8 mouse cellular contexts compared by ENCODE assay signal in genomic region chr10:111166057-111166841, GRCm38 (mm10). TPM values are rescaled to one million over a fixed set of nuclear protein-coding genes. Genes with fewer than 3 reads are reported as not detected.
DNase-seq lines count a peak whose midpoint lies in the region; ATAC-seq and TF ChIP-seq lines count a peak whose summit lies in the region.

No protein-coding gene starts in this region.

- no peak for TF ChIP-seq POLR2A in thymus, adult 2 months (IDR thresholded peaks at IDR 0.05; ENCODE audit: control insufficient read depth, extremely low read depth, insufficient read depth, low read length, poor library complexity)

- DNase-seq in kidney, postnatal 10 days, result no peak
- DNase-seq in midbrain, embryonic 14.5 days, result peak; percentile 21
- no peak for DNase-seq in adrenal gland, postnatal 25 days
- DNase-seq in left cerebral cortex, postnatal 25 days (ENCODE audit: low spot score in 2 of 2), result no peak
- DNase-seq in thymus, adult 2 months, result no peak

- peak overlapping the region; percentile 90 for H3K4me3 ChIP-seq in kidney, embryonic 15.5 days (replicated peaks)
- H3K4me3 ChIP-seq in brown adipose tissue, adult 24 weeks (ENCODE audit: insufficient read depth, low read depth, low read length), result peak overlapping the region; percentile 23; the same call in 1 of the 2 replicates
- H3K4me3 ChIP-seq in hindbrain, embryonic 15.5 days, result peak overlapping the region; percentile 87
- peak overlapping the region; percentile 97 for H3K4me3 ChIP-seq in midbrain, embryonic 14.5 days (replicated peaks; ENCODE audit: low read depth, low read length)
- H3K4me3 ChIP-seq in thymus, adult 2 months (ENCODE audit: control insufficient read depth, insufficient read depth, low read length), result no peak overlapping the region

- 0 out of 2 replicates have a peak overlapping the region, but pooled peaks have one; percentile 91 for H3K9ac ChIP-seq in kidney, embryonic 15.5 days
- H3K9ac ChIP-seq in hindbrain, embryonic 15.5 days, result peak overlapping the region; percentile 93
- peak overlapping the region; percentile 90; the same call in 1 of the 2 replicates for H3K9ac ChIP-seq in midbrain, embryonic 14.5 days (replicated peaks; ENCODE audit: low read length)

- H3K4me2 ChIP-seq in kidney, embryonic 15.5 days, result peak overlapping the region; percentile 88
- H3K4me2 ChIP-seq in hindbrain, embryonic 15.5 days, result peak overlapping the region; percentile 60
- H3K4me2 ChIP-seq in midbrain, embryonic 14.5 days (ENCODE audit: low read length), result peak overlapping the region; percentile 60

- no peak for TF ChIP-seq CTCF in thymus, adult 2 months (IDR thresholded peaks at IDR 0.05; ENCODE audit: borderline replicate concordance, control insufficient read depth, extremely low read depth, insufficient read depth, low read length, poor library complexity)

- ATAC-seq in kidney, embryonic 15.5 days (replicated peaks; ENCODE audit: low FRiP score), result no peak
- ATAC-seq in hindbrain, embryonic 15.5 days (ENCODE audit: low FRiP score, low read depth), result no peak
- no peak for ATAC-seq in midbrain, embryonic 14.5 days (ENCODE audit: low FRiP score, low TSS enrichment)

- no peaks in the 10 kb centered on the region for H3K36me3 ChIP-seq in kidney, embryonic 15.5 days
- no peaks in the 10 kb centered on the region for H3K36me3 ChIP-seq in hindbrain, embryonic 15.5 days
- H3K36me3 ChIP-seq in midbrain, embryonic 14.5 days (ENCODE audit: control insufficient read depth, insufficient read depth, low read length), result no peaks in the 10 kb centered on the region
- no peaks in the 10 kb centered on the region for H3K36me3 ChIP-seq in thymus, adult 2 months (ENCODE audit: control insufficient read depth, insufficient read depth, low read length)

- H3K27me3 ChIP-seq in kidney, embryonic 15.5 days, result no peaks in the 10 kb centered on the region
- H3K27me3 ChIP-seq in hindbrain, embryonic 15.5 days, result no peaks in the 10 kb centered on the region
- no peaks in the 10 kb centered on the region for H3K27me3 ChIP-seq in midbrain, embryonic 14.5 days (ENCODE audit: control insufficient read depth, insufficient read depth, low read length)
- no peaks in the 10 kb centered on the region for H3K27me3 ChIP-seq in thymus, adult 2 months (ENCODE audit: control insufficient read depth, insufficient read depth, low read length)

- H3K9me3 ChIP-seq in kidney, embryonic 15.5 days (replicated peaks), result no peaks in the 10 kb centered on the region
- H3K9me3 ChIP-seq in hindbrain, embryonic 15.5 days, result no peaks in the 10 kb centered on the region
- no peaks in the 10 kb centered on the region for H3K9me3 ChIP-seq in midbrain, embryonic 14.5 days (ENCODE audit: control insufficient read depth, low read length)

- no peak overlapping the region for H3K27ac ChIP-seq in kidney, embryonic 15.5 days
- H3K27ac ChIP-seq in brown adipose tissue, adult 24 weeks (replicated peaks; ENCODE audit: low read depth, low read length), result no peak overlapping the region
- H3K27ac ChIP-seq in hindbrain, embryonic 15.5 days (replicated peaks), result no peak overlapping the region; the same call in 1 of the 2 replicates
- no peak overlapping the region for H3K27ac ChIP-seq in midbrain, embryonic 14.5 days (replicated peaks; ENCODE audit: low read depth, low read length)
- H3K27ac ChIP-seq in thymus, adult 2 months (ENCODE audit: control insufficient read depth, insufficient read depth, low read length), result no peak overlapping the region

- WGBS in kidney, embryonic 15.5 days, result 27% methylated on average over 4 of the region's 4 CpGs
- WGBS in hindbrain, embryonic 15.5 days, result 41% methylated on average over 4 of the region's 4 CpGs
- 35% methylated on average over 4 of the region's 4 CpGs for WGBS in midbrain, embryonic 14.5 days
- 21% methylated on average over 4 of the region's 4 CpGs for WGBS in thymus, adult 2 months

- peaks cover 20% of the 10 kb centered on the region for H3K4me1 ChIP-seq in kidney, embryonic 15.5 days
- peaks cover 4% of the 10 kb centered on the region; the same call in 1 of the 2 replicates for H3K4me1 ChIP-seq in brown adipose tissue, adult 24 weeks (ENCODE audit: control insufficient read depth, insufficient read depth, insufficient read length, low read length)
- peaks cover 19% of the 10 kb centered on the region for H3K4me1 ChIP-seq in hindbrain, embryonic 15.5 days (replicated peaks)
- H3K4me1 ChIP-seq in midbrain, embryonic 14.5 days (ENCODE audit: control insufficient read depth, insufficient read depth, low read length), result peaks cover 16% of the 10 kb centered on the region
- H3K4me1 ChIP-seq in thymus, adult 2 months (replicated peaks; ENCODE audit: control insufficient read depth, insufficient read depth, low read length), result peaks cover 18% of the 10 kb centered on the region

- intact Hi-C loops in left cerebral cortex, postnatal 25 days (cut with DNase I), result loop anchor here (10.0 kb wide), 1 partner anchor 309 kb away; the partner anchor contains the start of gene Nap1l1

RNA-seq across cellular contexts. Expression of gene Osbpl8, which starts 1.7 kb away (rescaled TPM):
- polyA plus RNA-seq in kidney, embryonic 15.5 days (2015; fragmentation: Nextera tagmentation; extraction: Ambion mirVana), result 9.0 and 9.6 TPM in 2 replicates
- polyA plus RNA-seq in brown adipose tissue, adult 24 weeks (2012; ENCODE audit: insufficient read depth, insufficient read length, missing spikeins), result 7.5 and 11.5 TPM in 2 replicates
- polyA plus RNA-seq in hindbrain, embryonic 15.5 days (2015; fragmentation: Nextera tagmentation; extraction: Ambion mirVana), result 16.1 and 16.5 TPM in 2 replicates
- 17.9 and 19.0 TPM in 2 replicates for polyA plus RNA-seq in midbrain, embryonic 14.5 days (2014; fragmentation: Nextera tagmentation; extraction: Ambion mirVana)
- total RNA-seq in adrenal gland, postnatal 25 days (2021), result 24.6 and 30.1 TPM in 2 replicates
- 10 to 100 TPM; 90.9 to 98.6 TPM for total RNA-seq in left cerebral cortex, postnatal 25 days (2021)
- 22.0 and 26.8 TPM in 2 replicates for polyA plus RNA-seq in thymus, adult 2 months (2012; rRNA removed)
